Mouse (Mus musculus) lung, postnatal 0 days (tissue): ENCODE data around the gene Zfp507.

Source experiments
- CTCF ChIP-seq: IDR thresholded peaks from 2 replicates; pipeline ENCODE4 v1.5.1; 2016; ENCODE audit warnings: antibody characterized with exemption, mild to moderate bottlenecking
- EP300 ChIP-seq: IDR thresholded peaks from 2 replicates; pipeline ENCODE4 v1.6.1; 2016; ENCODE audit warnings: antibody characterized with exemption, mild to moderate bottlenecking, control low read depth

DNA sequence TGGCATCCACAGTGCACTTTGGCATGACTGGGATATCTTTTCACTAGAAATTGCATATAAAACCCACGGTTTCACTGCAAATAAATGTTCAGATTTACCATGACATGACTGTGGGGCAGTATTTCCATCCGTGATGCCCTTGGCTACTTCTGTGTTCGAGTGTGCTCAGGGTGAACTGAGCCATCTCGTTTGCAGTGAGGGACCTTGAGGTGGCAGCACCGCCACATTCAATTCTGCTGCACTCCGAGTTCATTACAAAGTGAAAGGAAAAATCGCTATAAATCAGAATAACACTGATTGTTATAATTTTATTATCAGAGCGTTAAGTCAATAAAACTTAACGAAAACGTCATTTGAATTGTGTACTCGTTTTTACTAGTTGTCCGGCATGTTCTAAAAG is 21.1 kb upstream of the Zfp507 start:
- TF ChIP-seq CTCF: peak; percentile 56
- TF ChIP-seq EP300: no peak
